Mouse (Mus musculus) right cerebral cortex, adult 2 months (tissue): ENCODE data around the gene Emc8.

Source experiments
- DNase-seq, 2 experiments: peaks; one replicate each; pipeline ENCODE4 v3.0.0; 2021 to 2022; ENCODE audit warnings: low spot score in 2 of 2

The Emc8 gene

DNA sequence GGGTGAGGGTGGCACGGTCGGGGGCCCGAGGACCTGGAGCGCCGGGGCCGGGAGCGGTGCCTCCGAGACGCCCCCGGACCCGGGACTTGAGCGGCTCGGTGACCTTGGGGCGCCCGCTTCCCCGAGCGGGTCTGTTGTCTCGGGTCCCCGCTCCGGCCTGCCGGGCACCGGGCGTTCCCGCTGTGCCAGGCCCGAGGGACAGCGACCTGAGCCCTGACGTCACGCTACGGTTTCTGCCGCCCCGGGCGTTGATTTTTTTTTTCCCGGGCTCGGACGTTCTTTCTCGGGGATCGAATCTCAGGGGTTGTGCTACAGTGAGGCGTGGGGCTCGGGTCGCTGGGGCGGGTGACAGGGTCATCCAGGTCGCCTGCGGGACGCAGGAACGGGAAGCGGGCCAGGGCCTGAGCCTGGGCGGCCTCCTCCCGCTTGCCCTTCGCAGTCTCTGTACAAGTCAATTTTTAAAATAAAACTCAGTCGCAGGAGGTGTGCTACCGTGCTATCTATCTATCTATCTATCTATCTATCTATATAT lies at the start of gene Emc8:
Gene Emc8, minus strand, starts transcription at position 200 of the 532 bp plus-strand sequence.
- DNase-seq = no peak

DNA sequence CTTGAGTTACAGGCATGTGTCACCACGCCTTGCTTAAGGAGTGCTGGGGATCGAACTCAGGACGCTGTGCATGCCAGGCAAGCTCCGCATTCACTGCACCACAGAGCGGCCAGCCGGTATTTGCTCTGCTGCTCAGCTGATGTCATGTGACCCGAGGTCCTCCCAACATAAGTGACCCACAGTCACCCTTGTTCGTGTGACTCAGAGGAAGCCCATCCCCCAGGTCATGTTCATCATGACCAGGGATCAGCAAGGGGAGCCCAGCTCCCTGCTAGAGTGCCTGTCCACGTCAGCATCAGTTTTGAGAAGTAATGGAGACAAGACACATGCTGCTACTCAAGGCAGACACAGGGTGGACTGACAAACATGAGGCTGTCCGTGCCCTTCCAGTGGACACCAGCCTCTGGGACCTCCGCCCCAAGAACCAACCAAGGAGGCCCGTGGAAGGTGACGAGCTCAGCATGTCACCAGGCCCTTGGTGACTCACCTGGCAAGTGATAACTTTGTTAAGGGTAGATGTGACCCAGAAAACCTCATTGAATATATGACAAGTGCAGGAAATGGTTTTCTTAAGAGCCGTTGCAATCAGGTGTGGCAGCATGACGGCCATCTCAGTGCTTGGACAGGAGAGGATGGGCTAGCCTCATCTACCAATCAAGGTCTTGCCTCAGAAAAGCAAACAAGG lies 47.8 kb upstream of the Emc8 start:
- DNase-seq = no peak

DNA sequence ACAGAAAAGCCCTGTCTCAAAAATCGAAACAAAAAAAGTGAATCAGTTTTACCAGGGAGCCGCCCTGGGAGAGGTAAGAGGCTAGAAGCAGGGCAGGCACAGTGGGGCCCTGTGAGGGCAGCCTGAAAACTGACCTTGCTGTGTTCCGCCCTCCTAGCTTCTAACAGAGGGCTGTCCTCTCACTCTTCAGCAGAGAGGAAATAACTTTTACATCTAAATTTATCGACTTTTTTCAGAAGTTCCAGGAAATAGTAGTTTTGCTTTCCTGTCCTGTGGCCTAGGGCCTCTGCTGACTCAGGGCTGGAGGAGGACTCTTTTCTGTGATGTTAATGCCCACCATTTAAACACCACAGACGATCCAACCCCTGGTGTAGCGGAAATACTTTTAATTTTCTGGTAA lies 46.8 kb upstream of the Emc8 start:
- no peak for DNase-seq

DNA sequence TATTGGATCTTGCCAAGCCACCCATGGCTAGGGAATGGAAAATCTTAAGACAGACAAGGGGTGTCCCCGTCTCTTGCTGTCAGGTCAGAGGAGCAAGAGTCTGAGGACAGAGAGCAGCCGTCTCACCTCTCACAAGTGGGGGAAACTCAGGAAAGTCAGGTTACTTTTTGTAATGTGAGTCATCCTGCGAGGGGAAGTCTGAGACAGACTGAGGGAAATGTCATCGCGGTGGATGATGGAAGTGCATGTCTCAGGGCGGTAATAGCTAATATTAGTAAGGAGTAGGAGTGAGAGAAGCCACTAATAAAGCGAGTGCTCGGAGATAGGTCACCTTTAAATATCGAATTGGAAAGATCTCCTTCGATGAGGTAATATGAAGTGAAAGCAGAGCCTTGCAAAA lies 40.8 kb upstream of the Emc8 start:
- DNase-seq = no peak

DNA sequence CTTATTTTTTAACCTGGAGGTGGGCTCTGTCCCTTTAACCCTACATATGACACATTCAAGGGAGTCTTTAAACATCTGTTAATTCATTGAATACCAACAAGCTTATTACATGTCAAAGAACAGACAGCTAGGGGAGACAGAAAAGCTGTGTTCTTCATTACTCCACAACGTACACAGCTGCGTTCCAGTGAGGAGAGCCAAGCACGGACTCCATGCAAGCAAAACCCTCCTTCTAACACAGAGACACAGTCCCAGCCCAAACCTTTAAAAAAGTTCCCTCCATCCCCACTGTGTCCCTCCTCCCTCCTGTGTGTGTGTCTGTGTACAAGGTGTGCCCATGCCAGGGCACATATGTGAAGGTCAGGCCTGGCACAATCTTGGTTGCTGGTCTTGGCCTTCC lies 37.8 kb upstream of the Emc8 start:
- no peak for DNase-seq

DNA sequence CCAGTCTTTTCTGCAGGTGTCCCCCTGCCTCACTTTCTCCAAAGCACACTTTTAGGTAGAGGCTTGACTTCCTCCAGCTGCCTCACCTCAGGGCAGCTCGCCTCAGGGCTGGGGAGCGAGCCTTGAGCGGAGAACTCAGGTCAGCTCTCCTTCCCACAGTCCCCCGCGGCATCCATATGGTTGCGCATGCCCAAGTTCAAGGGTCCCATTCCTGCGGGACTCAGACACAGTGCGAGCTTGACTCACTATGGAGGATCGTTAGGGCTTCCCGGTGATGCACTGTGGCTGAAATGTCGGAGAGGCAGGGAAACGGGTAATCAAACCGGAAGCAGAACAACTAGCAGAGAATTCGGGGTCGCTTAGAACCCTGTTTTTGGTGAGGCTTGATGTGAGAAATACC lies 36.8 kb upstream of the Emc8 start:
- no peak for DNase-seq

DNA sequence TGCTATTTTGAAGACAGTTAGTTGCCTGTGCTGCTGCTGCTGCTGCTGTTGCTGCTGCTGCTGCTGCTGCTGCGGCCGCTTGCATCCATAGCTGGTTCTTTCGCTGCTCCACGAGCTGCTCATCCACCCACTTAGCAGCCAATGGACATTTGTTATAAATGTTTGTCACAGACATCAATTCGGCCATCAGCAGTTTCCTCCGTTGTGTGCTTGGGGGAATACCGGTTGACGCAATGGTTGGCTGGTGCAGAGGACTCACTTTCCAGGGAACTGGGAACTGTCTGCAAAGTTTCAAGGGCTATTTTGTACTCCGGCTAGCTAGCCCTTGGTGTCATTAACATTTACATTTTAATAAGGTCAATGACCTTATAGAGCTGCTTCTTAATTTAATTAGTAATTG lies 35.8 kb upstream of the Emc8 start:
- no peak for DNase-seq

DNA sequence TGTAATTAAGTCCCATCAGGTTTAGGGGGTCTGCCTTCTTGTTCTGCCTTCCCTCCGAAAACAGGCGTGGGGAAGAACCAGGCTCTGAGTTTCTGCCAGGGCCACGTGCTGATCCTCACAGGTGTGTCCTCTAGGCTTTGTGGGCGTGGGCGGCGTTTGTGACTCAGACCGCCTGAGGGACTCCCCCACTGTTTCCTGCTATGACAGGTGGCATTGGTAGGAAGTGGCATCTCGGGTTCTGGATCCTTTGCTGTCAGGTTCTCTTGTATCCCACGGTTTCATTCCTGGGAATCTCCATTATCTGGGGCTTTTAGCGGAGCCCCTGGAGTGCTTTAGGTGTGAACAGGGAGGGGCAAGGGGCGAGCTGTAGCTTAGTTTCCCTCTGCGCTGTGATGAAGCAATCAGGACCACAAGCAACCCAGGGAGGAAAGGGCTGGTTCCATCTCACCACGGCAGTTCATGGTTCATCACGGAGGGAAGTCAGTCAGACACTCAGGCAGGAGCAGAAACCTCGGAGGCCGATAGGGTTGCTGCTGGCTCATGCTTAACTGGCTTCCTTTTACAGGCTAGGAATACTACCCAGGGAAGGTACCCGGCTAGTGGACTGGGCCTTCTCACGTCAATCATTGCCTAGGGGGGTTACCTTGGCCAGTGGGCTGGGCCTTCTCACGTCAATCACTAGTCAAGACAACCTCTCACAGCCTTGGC lies 33.5 kb upstream of the Emc8 start:
- DNase-seq = peak; percentile 47 to 49

DNA sequence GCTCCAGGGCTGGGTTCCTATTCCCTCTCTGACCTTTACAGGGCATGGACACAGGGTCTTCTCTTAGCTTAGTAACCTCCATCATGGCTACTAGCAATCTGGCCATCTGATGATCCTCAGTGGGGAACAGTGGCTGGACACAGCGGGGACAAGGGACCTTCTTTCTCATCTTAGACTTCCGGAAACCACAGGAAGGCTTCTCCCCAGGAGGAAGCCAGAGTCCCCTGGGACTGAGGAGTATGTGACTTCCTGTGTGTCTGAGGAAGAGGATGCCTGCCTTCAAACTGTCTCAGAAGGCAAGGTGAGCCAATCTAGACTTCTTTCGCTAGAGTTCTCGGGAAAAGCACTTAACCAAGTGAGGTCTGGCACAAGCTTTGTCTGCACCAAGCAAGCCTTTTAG lies 31.7 kb upstream of the Emc8 start:
- no peak for DNase-seq

DNA sequence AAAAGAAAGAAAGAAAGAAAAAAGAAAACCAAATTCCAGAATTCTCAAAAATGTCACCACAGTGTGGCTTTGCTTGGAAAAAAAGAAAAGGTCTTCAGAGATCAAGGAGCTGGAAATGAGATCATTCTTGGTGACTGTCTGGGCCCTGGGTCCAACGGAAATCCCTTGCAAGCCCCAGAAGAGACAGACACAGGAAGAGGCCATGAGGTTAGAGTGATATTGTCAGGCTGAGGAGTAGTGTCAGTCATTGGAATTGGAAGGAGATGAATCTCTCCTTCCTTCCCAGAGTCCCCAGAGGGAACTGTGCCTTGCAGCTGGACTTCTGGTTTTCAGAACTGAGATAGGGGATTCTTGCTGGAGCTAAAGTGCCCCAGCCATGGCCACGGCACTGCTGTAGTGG lies 31.2 kb upstream of the Emc8 start:
- DNase-seq = no peak

DNA sequence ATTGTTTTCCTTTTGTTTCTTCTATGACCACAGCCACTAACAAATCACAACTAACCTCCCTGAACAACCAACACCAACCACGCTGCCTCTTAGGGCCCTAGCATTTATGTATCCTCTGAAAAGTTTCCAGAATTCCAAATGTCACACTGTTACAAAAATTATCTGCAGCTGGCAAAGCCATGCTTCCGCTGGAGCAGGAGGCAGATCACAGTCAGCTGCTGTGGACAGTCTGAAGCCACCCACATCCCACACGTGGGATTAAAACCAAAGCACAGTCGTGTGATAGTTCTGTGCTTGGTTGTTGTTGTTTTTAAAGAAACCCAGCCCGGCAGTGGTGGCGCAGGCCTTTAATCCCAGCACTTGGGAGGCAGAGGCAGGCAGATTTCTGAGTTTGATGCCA lies 30.7 kb upstream of the Emc8 start:
- no peak for DNase-seq

DNA sequence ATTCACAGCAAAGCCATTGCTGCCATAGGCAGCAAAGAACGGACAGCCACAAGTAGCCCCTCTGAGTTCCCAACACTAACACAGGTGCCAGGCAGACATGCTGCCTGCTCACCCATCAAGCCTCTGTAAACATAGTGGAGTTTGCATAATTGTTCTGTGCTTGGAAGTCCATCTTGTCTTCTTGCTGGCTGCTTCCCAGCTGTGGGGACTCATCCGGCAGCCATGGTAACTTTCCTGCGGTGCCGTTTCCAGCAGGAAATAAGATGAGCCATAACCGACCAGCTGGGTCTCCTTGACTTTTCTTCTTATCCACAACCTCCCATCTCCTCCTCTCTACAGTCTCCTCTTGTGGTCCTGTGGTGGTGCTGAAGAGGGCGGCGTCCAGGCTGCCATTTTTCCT lies 30.1 kb upstream of the Emc8 start:
- no peak for DNase-seq

DNA sequence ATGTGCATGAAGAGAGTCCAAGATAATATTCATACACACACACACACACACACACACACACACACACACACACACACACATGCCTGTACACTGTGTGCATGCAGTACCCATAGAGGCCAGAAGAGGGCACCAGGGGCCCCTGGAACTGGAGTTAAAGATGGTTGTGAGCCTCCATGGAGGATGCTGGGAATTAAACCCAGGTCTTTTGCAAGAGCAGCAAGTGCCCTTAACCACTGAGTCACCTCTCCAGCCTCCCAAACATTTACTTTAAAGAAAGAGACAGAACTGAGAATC lies 29.6 kb upstream of the Emc8 start:
- no peak for DNase-seq

DNA sequence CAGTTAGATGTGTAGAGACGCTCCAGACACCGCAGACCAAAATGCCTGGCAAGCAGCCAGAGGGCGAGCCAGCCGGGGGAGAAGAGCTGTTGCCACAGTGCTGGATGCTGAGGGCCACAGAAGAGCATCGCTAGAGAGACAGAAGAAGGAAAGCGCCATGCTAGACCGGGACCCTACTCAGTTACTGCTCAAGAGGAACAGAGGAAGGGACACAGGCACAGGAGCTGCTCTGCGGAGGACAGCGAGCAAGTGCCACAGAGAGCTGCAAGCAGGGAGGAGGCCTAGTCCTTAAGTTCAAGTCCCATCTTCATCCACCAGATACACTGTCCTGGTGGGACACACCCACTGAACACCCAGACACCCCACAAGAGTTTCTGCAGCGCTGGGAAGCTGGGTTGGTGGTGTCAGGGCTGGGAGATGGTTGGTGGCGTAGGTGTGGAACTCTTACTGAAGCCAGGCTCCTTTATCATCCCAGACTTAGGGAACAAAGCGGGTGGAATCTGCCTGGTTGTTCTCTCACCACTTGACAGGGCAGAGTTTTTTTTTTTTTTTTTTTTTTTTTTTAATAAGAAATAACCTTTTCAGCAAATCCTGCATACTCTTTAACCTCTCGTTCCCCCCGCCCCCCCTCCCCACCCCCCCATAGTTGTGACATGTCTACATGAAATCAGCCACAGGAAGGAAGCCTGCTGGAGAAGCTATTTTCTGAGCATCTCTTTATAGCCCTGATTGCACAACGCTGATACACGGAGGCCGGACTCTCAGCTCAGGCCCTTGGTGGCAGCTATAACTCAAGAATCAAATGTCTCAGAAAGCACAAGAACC lies 29.0 kb upstream of the Emc8 start:
- DNase-seq = no peak

DNA sequence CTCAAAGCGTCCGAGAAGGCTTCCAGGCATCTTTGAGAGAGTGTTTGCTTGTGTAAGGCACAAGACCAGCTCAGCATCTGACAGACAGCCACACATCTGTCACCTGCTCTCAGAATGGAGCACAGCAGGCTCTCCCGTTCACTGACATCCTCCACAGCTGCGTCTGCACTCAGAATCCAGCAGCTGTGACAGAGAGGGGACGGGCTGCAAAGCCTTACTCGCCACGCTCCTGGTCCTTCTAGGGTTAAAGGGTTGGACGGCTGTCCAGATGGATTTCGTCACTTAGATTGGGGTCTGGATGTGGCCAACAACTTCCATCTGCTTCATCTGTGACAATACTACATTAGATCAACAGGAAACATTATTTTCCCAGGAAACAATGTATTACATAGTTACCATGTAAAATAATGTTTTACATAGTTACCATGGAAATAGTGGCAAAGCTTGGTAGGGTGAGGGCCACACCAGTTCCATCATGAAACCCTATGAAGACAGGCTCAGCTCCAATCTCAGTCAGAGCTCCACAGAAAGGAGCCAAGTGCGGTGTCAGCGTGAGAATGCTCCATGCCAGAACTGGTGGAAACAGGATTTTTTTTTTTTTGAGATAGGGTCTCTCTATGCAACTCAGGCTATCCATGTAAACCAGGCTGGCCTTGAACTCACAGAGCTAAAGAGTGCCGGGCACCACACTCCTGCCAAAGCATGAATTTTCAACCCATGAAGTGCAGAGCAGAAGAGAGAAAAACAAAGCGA lies 28.2 kb upstream of the Emc8 start:
- DNase-seq = no peak

DNA sequence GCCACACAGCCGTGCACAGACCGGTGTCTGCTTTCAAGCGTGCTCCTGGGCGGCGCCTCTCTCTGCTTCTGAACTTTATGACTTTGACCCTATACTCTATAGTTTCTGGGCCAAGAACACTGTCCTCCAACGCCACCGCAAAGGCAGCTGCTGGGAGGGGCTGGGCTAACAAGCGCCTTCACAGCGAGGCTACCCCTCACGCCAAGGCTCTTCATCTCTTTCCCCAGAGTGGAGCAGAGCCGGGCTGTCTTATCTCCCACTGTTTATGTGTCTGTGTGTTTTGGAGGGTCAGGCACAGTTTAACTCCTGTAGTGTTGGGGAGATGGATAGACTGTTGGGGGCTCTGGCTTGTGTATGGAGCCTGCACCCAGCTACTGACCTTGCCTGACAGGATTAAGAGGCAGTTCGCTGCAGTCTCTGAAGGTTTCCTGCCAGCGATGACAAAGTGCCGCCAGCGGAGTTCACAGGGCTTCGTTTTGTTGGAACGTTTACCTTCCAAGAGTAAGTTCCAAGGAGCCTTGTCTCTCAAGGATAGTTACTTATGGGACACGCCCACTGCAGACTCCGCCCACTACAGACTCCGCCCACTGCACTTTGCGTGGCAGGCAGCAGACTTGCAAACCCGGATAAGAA lies 25.6 kb upstream of the Emc8 start:
- DNase-seq = no peak

DNA sequence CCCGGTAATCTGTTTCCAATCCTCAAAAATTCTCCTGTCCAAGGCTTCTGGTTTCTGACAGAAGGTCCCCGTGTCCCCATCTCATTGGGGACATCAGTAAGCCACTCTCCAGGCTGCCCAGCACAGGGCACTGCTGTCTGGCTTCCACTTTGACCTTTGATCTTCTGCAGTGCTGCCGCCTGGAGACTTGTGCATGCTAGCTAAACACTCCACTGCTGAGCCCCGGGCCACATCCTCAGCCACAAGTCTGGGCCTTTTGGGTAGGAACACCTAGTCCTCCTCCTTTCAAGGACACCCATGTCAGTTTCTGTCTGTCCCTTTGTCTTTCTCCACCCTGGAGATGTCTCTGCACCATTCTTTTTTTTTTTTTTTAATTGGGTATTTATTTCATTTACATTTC lies 24.6 kb upstream of the Emc8 start:
- no peak for DNase-seq

DNA sequence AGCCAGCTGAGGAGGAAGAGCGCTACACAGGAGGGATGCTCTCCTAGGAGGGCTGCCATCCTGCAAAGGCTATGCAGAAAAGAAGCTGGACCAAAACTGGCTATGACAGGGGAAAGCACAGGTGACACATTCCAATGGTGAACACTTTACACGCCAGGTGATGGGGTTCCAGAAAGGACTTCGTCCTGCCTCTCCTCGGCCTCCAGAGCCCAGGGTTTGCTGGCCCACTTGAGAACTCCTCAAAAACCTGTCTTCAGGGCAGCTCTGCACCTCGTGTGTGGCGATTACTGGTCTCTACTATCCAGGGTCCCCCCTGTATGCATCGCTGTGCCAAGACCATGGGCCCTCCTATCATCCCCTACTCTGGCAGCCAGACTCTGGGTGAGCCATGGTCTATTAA lies 20.1 kb upstream of the Emc8 start:
- DNase-seq = no peak

DNA sequence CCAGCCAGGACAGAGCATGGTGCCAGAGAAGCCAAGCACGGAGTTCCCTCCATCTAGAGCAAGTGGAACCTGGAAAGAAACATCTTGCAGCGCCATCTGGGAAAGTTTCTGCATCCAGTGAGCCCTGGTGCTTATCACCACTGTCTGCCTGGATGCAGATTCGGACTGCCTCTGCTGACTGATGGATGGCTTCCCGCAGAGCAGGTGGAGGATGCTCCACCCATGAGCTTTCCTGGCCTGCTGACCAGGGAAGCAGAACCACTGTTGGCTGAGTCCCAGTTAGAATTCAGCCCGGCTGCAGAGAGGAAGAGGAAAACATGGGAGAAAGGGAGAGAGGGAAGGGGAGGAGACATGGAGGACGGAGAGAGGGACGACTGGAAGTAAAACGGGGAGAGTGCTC lies 19.4 kb upstream of the Emc8 start:
- DNase-seq = no peak

DNA sequence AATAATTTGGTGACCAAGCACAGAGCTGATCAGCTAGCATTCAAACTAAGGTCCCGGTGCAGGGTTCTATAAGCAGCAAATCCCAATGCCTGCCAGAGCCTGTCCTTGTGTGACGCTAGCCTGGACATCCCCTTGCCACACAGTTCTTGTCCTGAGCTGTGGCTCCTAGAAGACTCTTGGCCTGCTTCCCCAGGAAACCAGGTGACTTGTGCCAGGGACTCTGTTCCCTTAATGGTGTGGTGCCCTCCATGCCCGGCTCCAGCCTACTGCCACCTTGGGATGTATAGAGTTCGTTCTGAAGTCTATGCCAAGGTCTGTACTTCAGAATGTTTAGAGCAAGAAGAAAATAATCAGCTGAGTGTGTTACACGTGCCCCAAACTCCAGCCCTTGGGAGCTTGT lies 18.2 kb upstream of the Emc8 start:
- DNase-seq = no peak

DNA sequence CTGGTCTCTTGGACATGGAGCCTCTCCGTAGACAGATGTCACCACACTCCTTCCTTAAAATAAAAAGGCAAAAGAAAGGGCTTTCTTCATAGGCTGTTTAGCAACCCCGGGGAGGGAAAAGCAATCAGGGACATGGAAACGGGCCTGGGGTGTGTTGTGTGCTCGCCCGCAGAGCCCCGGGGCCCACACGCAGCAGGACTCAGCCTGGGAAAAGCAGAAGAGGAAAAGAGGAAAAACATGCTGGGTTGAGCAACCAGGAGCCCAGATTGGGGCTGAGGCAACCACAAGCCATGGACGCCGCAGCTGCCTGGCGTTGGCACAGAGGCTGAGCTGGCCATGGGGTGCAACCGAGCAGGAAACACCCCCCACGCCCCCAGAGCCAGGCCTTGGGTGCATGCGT lies 17.7 kb upstream of the Emc8 start:
- DNase-seq = no peak

DNA sequence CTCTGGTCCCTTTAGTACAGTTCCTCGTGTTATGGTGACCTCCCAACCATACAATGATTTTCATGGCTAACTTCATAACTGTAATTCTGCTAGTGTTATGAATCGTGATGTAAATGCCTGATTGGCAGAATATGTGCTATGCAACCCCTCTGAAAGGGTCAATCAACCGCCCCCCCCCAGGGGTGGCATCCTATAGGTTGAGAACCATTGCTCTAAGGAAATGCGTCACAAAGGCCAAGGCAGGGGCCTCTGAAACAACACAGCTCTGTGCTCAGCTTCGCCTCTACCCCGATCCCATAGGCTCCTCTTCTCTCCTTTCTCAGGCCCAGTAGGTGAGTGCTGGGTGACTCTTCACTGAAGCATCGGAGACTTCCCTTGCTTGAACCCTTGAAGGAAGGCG lies 17.2 kb upstream of the Emc8 start:
- DNase-seq = no peak
